Mouse (Mus musculus): ENCODE measurements at regions not wholly inside any gene's neighbourhood (a gene's known extent, or its start where the extent isn't known, plus 50 kb on each side); places are given as distances from the start of the nearest gene placed in this dataset.
"Not testable (repeated sequence)": the region's sequence is repeated elsewhere in the genome, so short reads cannot be mapped to it uniquely, and the experiment has no call there.

- no peak for ATAC-seq (ENCODE audit: low TSS enrichment)
Measured at GRCm38 (mm10) chr10:96685991-96686601, 69.3 kb downstream of the Btg1 start.

- no peak for ATAC-seq (ENCODE audit: low TSS enrichment)
Measured at GRCm38 (mm10) chr10:96686659-96687440, 70.0 kb downstream of the Btg1 start.

DNA sequence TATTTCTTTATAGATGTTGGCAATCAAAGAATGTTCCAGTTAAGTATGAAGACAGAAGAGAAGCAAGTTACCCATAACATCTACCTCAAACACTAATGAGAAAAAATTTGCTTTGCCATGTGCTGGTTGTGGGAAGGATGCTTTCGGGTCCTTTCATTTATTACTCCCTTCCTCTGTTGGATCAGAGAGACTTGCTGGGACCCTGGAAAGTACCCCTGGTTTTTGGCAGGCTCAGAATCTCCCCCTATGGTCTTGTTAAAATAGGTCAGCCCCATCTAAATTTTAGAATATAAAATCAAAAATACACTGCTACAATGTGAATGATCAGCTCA is 70.6 kb downstream of the Btg1 start:
- ATAC-seq (ENCODE audit: low TSS enrichment), result no peak

DNA sequence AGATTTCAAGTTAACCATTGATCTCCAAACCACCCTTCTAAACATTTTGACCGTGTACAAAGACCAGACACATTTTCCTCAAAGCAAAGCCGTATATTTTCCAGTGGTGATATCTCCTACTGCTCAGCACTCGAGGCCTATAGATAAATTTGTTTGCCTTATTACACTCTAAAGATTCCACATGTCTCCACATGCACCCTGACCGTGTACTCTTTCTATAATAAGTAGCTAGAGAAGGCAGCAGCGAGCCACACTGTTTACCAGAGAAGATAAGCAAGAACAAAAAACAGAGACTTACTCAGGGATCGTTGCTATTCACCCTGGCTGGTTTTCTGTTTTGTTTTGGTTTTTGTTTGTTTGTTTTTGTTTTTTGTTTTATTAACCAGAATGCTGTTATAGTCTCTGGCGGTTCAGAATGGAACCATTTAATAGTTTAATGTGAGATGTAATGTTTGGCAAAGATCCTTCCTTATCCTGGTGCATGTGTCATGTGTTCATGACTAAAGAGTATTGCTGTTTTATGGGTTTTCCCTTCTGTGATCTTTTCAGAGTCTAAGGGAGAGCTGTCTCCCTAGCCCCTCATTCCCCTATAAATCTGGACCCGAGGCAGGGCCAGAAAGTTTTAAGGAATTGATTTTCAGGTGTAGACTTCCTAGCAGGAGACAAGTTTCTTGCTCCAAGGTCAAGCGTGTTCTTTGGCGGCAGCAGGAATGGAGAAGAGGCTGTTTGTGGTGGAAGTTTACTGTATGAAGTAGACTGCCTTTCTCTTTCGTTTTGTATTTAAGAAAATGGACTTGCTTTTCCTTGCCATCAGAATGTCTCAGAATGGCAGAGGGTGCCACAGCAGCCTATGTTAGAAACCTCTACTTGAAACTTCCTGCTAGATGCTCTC is 73.4 kb downstream of the Btg1 start:
- no peak for ATAC-seq (ENCODE audit: low TSS enrichment)

DNA sequence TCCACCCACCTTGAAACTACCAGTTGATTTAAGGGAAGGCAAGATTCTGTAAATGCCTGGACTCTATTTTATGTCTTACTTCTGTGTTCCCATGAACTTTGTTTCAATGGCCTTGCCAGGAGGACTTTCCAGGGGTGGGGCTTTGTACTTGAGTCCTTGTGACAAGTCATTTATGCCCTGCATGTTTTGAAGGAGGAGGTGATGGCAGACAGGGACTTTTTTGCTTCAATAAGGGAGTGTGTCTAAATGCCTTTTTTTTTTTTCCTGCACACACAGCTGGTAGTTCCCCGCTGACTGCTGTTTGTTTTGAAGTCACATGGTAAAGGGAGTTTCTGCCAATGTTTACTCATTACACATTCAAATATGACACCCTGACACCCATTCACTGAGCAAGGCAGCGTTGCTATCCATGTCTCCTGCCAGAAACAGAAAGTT is 74.1 kb downstream of the Btg1 start:
- ATAC-seq (ENCODE audit: low TSS enrichment), result peak; percentile 44; the same call in 1 of the 2 replicates

DNA sequence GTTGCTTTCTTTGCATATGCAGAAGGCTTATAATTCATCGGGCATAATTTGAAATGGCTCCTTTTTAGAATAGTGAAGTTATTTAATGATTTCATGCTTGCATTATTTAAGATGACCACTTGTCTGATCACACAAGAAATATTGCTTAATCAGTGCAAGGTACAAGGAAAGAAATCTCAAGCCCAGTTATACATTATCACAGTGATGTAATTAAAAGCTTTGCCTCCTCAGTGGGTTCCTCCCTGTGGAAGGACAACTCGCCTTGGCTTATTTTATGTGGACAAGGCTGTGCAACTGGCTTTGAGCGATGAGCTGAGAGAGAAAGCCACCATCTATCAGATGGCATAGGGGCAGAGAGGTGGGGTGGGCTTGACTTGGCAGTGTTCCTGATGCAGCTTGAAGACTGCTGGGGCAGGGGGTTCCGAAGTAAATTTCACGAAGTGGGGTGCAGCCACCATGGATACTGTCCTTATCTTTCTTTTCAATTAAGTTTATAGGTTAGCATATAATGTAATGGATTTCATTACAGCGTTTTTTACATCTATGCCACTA is 74.6 kb downstream of the Btg1 start:
- ATAC-seq (ENCODE audit: low TSS enrichment), result no peak

DNA sequence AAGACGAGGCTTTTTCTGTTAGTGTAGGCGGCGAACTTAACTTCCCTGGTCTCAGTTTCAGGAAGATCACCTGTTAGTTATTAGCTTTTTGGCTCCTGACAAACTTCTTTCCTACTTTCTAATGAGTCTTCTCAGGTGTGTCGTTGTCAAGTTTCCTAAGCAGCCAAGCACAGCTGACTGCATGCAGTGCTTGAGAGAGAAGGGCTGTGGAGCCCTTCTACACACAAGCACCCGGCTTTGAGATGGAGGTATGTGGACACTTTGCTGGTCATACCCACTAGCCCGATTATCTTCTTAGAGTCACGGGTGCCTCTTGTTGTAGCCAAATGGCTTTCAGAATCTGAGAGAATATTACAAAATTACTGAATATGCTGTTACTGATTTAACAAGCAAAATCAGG is 76.0 kb downstream of the Btg1 start:
- no peak for ATAC-seq (ENCODE audit: low TSS enrichment)

DNA sequence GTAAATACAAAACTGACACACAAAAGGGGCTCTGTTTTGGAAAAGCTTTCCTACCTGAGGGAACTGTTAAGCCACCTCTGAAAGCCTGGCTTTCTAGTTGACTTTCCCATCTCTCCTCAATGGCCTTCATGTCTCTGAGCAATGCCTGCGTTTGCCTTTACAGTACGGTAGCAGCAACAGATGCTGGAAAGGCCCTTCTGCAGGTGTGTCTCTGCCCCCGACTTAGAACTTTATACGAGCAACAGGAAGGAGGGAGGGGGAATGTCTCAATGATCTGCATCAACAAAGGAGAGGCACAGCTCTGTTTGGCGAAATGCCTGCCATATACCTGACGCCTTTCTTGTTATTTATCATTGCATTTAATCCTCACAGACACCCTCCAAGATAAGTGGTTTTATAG is 77.0 kb downstream of the Btg1 start:
- ATAC-seq (ENCODE audit: low TSS enrichment), result no peak

DNA sequence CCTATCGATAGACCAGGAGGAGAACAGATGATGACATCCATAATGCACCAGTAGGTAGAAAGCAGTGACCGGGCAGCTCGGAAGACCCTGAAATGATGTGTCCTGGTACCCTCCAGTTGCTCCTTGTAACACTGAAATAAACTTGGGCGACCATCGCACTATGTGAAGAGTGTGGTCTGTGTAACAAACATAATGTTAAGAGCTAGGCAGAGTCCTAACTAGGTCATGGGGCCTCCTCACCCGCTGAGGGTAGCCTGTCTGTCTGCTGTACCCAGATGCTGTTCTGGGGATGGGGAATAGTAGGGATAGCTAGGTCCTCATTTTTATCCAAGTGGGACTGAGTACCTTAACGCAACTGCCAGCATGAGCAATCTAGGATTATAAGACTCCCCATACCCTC is 79.8 kb downstream of the Btg1 start:
- ATAC-seq (ENCODE audit: low TSS enrichment), result no peak

- ATAC-seq (ENCODE audit: low TSS enrichment), result peak; percentile 97
Measured at GRCm38 (mm10) chr10:96697781-96698180, 81.0 kb downstream of the Btg1 start.

DNA sequence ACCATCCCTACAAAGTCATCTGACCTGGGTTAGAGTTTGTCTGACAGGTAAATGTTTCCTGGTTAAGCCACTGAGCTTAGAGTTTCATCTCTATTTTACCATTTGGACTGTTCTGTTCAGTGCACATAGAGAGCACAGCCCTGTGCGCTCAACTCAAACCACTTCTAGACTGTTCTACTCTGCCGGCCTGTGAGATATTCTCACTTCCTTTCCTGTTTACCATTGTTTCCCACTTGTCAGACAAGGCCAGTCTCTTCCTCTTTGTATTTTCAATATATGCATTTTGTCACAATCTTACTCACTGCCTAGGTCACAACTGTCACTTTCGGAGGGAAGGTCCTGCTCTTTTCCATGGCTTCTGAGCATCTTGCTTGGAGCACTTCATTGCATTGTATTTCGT is 89.8 kb downstream of the Btg1 start:
- no peak for ATAC-seq (ENCODE audit: low TSS enrichment)

DNA sequence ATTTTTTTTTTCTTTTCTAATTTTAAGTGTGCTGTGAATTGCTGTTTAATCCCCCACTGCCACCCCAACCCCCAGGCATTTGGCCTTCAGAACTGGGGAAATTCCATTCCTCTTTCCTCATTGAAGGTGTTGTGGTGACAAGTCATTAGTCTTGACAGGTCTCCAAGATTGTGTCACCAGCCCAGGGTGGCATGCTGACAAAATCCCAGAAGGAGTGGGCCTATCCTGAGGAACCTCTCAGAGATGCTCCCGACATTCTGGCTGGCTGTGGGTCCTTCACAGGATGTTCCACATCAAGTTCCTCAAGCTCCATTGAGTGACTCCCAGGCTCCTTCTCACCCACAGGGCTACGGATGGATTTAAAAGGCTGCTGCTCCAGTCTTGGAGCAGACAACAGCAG is 91.7 kb downstream of the Btg1 start:
- ATAC-seq (ENCODE audit: low TSS enrichment), result no peak

- ATAC-seq (ENCODE audit: low TSS enrichment), result no peak
Measured at GRCm38 (mm10) chr10:96709698-96710356, 93.0 kb downstream of the Btg1 start.

DNA sequence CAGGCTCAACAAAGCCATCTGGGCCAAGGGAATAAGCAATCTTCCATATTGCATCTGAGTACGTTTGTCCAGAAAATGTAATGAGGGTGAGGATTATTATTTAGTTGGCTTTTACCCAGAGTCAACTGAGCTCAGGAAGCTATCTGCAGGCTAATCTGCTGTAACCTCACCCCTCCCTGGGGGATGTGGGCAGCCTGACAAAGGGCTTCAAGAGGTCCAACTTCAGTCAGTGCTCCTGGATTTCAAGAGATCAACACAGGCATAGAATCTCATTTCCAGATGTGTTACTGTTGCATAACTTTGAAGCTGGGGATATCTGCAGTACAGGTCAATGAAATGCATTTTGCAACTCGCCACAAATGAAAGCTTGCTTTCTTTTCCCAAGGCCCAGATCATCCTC is 95.2 kb downstream of the Btg1 start:
- no peak for ATAC-seq (ENCODE audit: low TSS enrichment)

DNA sequence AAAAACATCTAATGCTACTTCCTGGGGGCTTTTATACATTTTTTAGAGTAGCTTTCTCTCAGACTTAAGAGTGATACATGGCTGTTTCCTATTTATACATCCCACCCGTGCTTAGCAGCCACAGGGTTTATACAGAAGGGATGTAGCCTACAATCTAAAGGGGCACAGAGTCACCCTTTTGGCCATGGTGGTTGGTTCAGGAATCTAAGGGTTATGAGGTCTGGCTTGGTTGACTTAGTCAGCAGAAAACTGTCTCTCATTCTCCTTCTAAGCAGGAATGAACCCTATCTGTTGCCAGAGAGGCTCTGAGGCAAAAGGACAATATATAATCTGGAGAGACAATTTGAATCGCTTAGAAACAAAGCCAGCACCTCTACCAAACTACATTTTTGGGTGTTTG is 97.9 kb downstream of the Btg1 start:
- ATAC-seq (ENCODE audit: low TSS enrichment), result no peak

DNA sequence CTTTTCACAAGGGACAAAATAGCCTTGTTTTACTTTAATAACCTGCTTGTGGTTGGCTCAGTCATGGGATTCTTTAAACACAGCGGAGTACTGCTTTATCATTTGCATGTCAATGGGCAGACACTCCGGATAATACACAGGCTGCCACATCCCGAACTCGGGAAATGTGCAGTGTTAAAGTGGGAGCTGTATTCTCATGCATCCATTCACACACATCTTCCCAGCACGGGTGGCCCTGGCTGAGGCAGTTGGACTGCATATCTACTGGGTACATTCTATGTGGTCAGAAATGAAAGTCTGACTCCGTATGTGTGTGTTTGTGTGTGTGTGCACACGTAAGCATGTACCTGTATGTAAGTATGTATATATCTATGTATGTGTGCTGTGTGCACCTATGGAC is 100.5 kb downstream of the Btg1 start:
- ATAC-seq (ENCODE audit: low TSS enrichment), result no peak

GRCm38 (mm10) chr10:96718706-96719105 is 101.9 kb downstream of the Btg1 start:
- not testable (repeated sequence) for ATAC-seq (ENCODE audit: low TSS enrichment)

- ATAC-seq (ENCODE audit: low TSS enrichment), result no peak
Measured at GRCm38 (mm10) chr10:96720281-96720711, 103.5 kb downstream of the Btg1 start.

DNA sequence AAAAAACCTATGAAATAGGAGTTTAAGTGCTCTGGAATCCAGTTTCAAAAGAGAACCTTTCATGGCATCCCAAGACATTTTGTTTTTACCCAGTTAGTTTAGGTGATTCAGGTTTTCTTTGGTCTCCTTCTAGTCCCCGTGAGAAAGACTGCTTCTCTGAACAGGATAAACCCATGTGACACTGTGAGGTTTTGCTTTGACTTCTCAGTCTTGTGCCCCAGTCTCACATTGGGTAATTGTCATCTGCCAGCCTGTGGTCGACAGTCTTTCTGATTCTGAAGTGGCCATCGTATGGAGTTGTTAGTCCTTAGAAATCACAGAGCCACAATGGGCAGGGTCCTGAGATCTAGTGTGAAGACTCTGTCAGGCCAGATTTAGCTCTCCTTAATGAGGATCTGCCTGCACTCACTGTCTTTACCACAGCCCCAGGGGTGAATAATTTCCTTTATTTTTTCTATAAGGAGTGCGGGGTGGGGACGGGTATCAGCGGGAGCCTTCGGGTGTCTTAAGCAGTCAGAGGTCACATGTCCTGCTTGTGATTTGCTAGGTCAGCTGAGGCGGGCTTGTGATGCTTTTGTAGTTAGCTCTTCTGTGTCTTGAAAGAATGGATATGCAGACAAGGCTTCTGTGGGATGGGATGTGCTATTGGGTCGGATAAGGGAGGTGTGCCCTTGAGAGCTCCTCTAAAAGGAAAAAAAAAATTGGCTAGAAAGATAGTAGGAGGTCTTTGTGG is 104.3 kb downstream of the Btg1 start:
- no peak for ATAC-seq (ENCODE audit: low TSS enrichment)

GRCm38 (mm10) chr10:96722491-96722890 is 105.7 kb downstream of the Btg1 start:
- no peak for ATAC-seq (ENCODE audit: low TSS enrichment)

DNA sequence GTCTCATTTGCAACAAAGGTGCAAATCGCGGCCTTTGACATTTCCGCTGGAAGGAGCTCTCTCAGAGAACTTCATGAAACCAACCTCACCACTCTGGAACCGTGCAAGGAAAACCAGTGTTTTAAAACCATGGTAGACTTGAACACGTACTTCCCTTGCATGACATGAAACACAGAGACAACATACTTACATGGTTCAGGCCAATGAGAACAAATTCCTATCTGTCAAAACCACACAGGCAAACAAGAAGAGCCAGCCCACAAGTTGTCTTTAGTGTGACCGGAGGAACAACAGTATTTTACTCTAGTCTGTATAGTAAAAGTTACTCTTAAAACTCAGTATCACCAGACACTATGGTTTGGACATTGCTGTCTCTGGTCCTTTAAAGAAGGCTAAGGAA is 106.3 kb downstream of the Btg1 start:
- ATAC-seq (ENCODE audit: low TSS enrichment), result no peak
